Mouse (Mus musculus): ENCODE data around the gene Gm45234.

GRCm38 (mm10) chr6:124702102-124702783, 53.6 kb downstream of the Gm45234 start:
- TF ChIP-seq CTCF (IDR thresholded peaks at IDR 0.05; ENCODE audit: borderline replicate concordance, insufficient read depth, low read depth, low read length): peak; percentile 3; the same call in 1 of the 2 replicates
- TF ChIP-seq POLR2A (IDR thresholded peaks at IDR 0.05; ENCODE audit: borderline replicate concordance, insufficient read depth, low read length): no peak
